Mouse (Mus musculus): ENCODE data around the gene Tbck.
A peak's percentile ranks its signal among the peaks of the same experiment; 100 is the strongest.

DNA sequence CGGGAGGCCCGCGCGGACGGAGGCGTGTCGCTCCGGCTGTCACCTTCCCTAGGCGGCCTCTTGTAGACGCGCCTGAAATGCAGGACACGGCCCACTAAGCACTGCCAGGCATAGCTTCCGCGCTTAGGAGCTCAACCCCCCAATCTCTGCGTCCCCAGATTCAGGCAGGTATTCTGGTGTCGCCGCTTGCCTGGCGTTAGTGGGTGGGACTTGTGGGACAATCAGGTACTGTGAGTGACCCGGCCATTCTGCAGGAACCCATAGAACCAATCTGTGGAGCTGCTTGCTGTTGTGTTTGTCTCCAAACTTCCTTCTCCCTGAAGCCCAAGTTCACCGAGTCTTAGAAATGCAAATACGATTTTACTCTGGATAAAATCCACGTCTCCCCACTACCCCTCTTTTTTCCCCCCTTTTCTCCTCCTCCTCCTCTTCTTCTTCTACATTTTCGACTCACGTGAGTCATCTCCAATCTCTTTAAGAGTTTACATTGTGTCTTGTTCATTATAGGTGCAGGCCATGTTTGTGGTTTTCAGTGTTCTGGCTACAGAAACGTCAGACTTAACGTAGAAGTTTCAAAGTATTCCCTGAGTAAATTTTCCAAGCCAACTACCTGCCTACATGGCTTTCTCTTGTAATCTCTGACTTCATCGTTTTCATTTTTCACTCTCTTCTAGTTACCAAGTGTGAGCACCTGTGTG, 436 bp downstream of the Tbck start, which contains the start of gene Aimp1:
- no peak for TF ChIP-seq CTCF (IDR thresholded peaks at IDR 0.05; ENCODE audit: borderline replicate concordance, insufficient read depth, low read length)
- peak; percentile 61; the same call in 1 of the 2 replicates for TF ChIP-seq POLR2A (IDR thresholded peaks at IDR 0.05; ENCODE audit: low read depth, low read length)

Measured in embryonic fibroblast, embryonic 13.5 days (primary cell).